Mouse (Mus musculus): ENCODE results near the gene Erc2. TPM values are rescaled to one million over a fixed set of nuclear protein-coding genes. Genes with fewer than 3 reads are reported as not detected.

Gene Erc2
- total and polyA plus RNA-seq, 3 experiments = not detected

DNA sequence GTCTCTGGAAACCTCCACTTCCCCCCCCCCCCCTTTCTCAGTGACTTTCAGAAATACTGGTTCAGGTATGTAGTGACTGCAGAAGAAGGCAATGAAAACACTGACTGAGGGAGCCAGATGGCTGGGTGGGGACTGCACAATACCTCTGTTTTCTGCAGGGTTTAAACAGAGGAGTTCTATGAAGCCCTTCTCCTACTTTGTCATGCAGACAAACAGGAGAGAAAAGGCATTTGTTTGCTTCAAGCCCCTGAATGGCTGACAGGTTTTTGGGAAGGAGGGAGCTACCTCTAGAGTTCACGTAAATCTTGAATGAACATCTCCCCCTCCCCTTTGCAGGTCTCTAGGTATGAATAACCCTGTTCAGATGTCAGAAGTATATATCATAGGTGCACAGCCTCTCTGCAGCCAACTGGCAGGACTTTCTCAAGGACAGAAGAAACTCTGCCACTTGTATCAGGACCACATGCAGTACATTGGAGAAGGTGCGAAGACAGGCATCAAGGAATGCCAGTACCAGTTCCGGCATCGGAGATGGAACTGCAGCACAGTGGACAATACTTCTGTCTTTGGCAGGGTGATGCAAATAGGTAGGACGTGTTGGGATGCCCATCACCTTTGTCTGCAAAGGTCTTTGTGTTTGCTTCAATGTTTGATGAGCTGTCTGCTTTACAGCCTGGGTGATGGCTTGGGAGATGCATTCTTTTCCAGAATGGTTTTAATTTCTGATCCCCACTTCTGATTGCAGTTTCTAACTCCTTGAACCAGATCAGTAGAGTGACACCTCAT lies 890.8 kb downstream of the Erc2 start:
- Histone ChIP-seq H3K4me3 (replicated peaks in 1 of 3; ENCODE audit: low read depth in 2 of 3, low read length in 2 of 3, poor library complexity in 1 of 3) (no peak overlapping the region), H3K27ac (ENCODE audit: insufficient read depth, low read depth) (no peak overlapping the region), H3K4me2 (ENCODE audit: insufficient read depth, low read depth, poor library complexity, severe bottlenecking) (no peak overlapping the region), H3K9ac (ENCODE audit: insufficient read depth, low read depth) (no peak overlapping the region), H3K9me3 (replicated peaks; ENCODE audit: low read length) (peaks cover 80% of the 10 kb centered on the region), H3K36me3 (replicated peaks in 1 of 2; ENCODE audit: control insufficient read depth in 1 of 2, insufficient read depth in 1 of 2, low read length in 1 of 2) (no peaks in the 10 kb centered on the region), H3K4me1 (ENCODE audit: control insufficient read depth in 1 of 2, insufficient read depth in 2 of 2) (no peaks in the 10 kb centered on the region), H3K79me2 (replicated peaks; ENCODE audit: control insufficient read depth, extremely low read depth, insufficient read depth, poor library complexity, severe bottlenecking) (no peaks in the 10 kb centered on the region), H3K27me3 (replicated peaks) (no peaks in the 10 kb centered on the region)
- in situ Hi-C loops (cut with MboI; ENCODE audit: low pct_ligation_motif_present, low pct_unique_long_range_greater_than_20kb, low sequenced_read_pairs) = no loop called here
- TF ChIP-seq MEF2A (IDR thresholded peaks at IDR 0.05; ENCODE audit: borderline replicate concordance, low read depth, low read length) (no peak), ZC3H11A (IDR thresholded peaks at IDR 0.05; ENCODE audit: low read depth, low read length) (no peak), GABPA (IDR thresholded peaks at IDR 0.05; ENCODE audit: insufficient replicate concordance, low read depth, low read length) (no peak), ZKSCAN1 (IDR thresholded peaks at IDR 0.05; ENCODE audit: borderline replicate concordance, low read depth, low read length) (no peak), TBP (conservative IDR thresholded peaks at IDR 0.05; ENCODE audit: low read depth, low read length) (no peak), USF2 (conservative IDR thresholded peaks at IDR 0.05; ENCODE audit: low read depth, low read length) (no peak), POLR2A (IDR thresholded peaks at IDR 0.05; ENCODE audit: low read depth, low read length) (no peak), EP300 (IDR thresholded peaks at IDR 0.05; ENCODE audit: low read length) (no peak)
- dilution Hi-C loops (cut with MboI; ENCODE audit: extremely low pct_ligation_motif_present, extremely low pct_unique_long_range_greater_than_20kb, low sequenced_read_pairs) = no loop called here
- no peak for DNase-seq (ENCODE audit: extremely low read depth)

DNA sequence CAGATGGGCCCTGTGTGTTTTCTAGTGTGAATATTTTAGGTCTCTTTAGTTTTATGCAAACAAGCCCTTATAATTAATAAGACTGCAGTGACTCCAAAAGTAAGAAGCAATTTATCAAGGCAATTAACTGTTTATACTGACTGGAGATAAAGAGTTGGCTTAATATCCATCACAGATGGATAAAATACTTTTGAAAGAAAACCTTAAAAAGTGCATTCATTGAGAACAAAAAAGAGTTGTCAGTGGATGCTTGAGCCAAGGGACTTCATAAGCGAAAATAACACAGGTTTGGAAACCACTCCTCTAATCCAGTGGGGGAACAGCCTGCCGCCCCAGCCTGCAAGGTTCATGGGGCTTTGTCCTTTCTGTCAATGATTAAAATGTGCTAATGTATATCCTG lies 891.9 kb downstream of the Erc2 start:
- H3K9ac ChIP-seq (ENCODE audit: insufficient read depth, low read depth) = no peak overlapping the region
- H3K36me3 ChIP-seq (replicated peaks in 1 of 2; ENCODE audit: control insufficient read depth in 1 of 2, insufficient read depth in 1 of 2, low read length in 1 of 2) = no peaks in the 10 kb centered on the region
- no peak overlapping the region for H3K4me2 ChIP-seq (ENCODE audit: insufficient read depth, low read depth, poor library complexity, severe bottlenecking)
- H3K27ac ChIP-seq (ENCODE audit: insufficient read depth, low read depth) = no peak overlapping the region
- H3K9me3 ChIP-seq (replicated peaks; ENCODE audit: low read length) = peaks cover 76% of the 10 kb centered on the region
- in situ Hi-C loops (cut with MboI; ENCODE audit: low pct_ligation_motif_present, low pct_unique_long_range_greater_than_20kb, low sequenced_read_pairs) (no loop called here), dilution Hi-C loops (cut with MboI; ENCODE audit: extremely low pct_ligation_motif_present, extremely low pct_unique_long_range_greater_than_20kb, low sequenced_read_pairs) (no loop called here)
- H3K4me3 ChIP-seq (replicated peaks in 1 of 3; ENCODE audit: low read depth in 2 of 3, low read length in 2 of 3, poor library complexity in 1 of 3) = no peak overlapping the region
- no peak for DNase-seq (ENCODE audit: extremely low read depth)
- TF ChIP-seq MAFK (IDR thresholded peaks at IDR 0.05; ENCODE audit: insufficient replicate concordance, low read length) = no peak
- no peak for TF ChIP-seq USF2 (conservative IDR thresholded peaks at IDR 0.05; ENCODE audit: low read depth, low read length)
- TF ChIP-seq SIN3A (IDR thresholded peaks at IDR 0.05; ENCODE audit: low read length) = no peak
- no peak for TF ChIP-seq E2F4 (IDR thresholded peaks at IDR 0.05; ENCODE audit: insufficient replicate concordance, low read depth, low read length)
- no peak for TF ChIP-seq CHD2 (IDR thresholded peaks at IDR 0.05; ENCODE audit: low read length)
- TF ChIP-seq PAX5 (IDR thresholded peaks at IDR 0.05; ENCODE audit: low read length) = no peak
- no peak for TF ChIP-seq NELFE (IDR thresholded peaks at IDR 0.05; ENCODE audit: low read depth, low read length)
- TF ChIP-seq POLR2A (IDR thresholded peaks at IDR 0.05; ENCODE audit: low read depth, low read length) = no peak
- TF ChIP-seq MEF2A (IDR thresholded peaks at IDR 0.05; ENCODE audit: borderline replicate concordance, low read depth, low read length) = no peak
- no peak for TF ChIP-seq MAX (IDR thresholded peaks at IDR 0.05; ENCODE audit: low read length)
- no peak for TF ChIP-seq ZMIZ1 (IDR thresholded peaks at IDR 0.05; ENCODE audit: low read depth, low read length)
- TF ChIP-seq ZNF384 (IDR thresholded peaks at IDR 0.05; ENCODE audit: low read depth, low read length) = no peak
- no peak for TF ChIP-seq ELF1 (IDR thresholded peaks at IDR 0.05; ENCODE audit: low read depth, low read length)
- TF ChIP-seq TBP (conservative IDR thresholded peaks at IDR 0.05; ENCODE audit: low read depth, low read length) = no peak
- no peak for TF ChIP-seq JUN (IDR thresholded peaks at IDR 0.05; ENCODE audit: insufficient read depth, low read depth, low read length)
- H3K79me2 ChIP-seq (replicated peaks; ENCODE audit: control insufficient read depth, extremely low read depth, insufficient read depth, poor library complexity, severe bottlenecking) = no peaks in the 10 kb centered on the region
- H3K27me3 ChIP-seq (replicated peaks) = no peaks in the 10 kb centered on the region
- no peaks in the 10 kb centered on the region for H3K4me1 ChIP-seq (ENCODE audit: control insufficient read depth in 1 of 2, insufficient read depth in 2 of 2)

All from CH12.LX (cell line).